Mouse (Mus musculus): ENCODE measurements around the gene Ttc4.
A peak's percentile ranks its signal among the peaks of the same experiment; 100 is the strongest.

Gene Ttc4

GRCm38 (mm10) chr4:106678442-106679118 lies at the start of gene Ttc4:
Gene Ttc4 (minus strand): TSS chr4:106678944.
- peak; percentile 92 for DNase-seq (ENCODE audit: low spot score)

- DNase-seq (ENCODE audit: low spot score), result no peak
Observed at GRCm38 (mm10) chr4:106720631-106721030, 41.9 kb upstream of the Ttc4 start.

- no peak for DNase-seq (ENCODE audit: low spot score)
Observed at GRCm38 (mm10) chr4:106713622-106714021, 34.9 kb upstream of the Ttc4 start.

DNA sequence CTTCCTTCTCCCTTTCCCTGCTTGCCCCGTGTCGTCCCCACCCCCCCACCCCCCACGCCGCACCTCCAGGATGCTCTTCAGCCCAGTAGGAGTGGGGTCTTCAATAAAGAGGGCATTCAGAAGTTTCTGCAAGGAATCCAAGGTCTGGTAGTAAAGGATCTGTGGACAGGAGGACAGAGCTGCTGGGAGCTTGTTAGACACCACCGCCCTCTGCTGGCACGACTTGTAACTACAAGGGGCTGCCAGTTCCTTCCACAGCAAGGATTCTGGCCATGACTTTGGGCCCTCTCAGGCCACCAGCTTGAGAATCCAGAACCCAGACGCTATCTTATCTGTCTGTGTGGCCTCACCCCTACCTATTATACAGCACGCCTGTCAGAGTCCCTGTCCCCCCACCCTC lies 29.7 kb upstream of the Ttc4 start:
- DNase-seq (ENCODE audit: low spot score), result peak; percentile 86

DNA sequence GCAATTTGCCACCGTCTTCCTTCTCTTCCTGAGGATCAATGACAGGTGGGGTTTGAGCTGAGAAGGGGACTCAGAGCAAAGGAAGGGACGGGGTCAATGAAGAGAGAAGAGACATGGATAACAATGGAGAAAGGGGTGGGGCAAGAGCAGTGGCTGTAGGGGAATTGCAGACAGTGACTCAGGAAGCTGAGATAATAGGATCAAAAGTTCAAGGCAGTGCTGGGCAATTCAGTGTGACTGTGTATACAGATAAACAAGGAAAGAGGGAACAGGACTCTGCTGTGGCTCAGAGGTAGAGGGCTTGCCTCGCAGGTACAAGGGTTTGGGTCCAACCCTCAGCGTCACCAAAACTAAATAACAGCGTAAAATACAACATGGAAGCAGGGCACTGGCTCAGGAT lies 29.2 kb upstream of the Ttc4 start:
- DNase-seq (ENCODE audit: low spot score), result no peak

DNA sequence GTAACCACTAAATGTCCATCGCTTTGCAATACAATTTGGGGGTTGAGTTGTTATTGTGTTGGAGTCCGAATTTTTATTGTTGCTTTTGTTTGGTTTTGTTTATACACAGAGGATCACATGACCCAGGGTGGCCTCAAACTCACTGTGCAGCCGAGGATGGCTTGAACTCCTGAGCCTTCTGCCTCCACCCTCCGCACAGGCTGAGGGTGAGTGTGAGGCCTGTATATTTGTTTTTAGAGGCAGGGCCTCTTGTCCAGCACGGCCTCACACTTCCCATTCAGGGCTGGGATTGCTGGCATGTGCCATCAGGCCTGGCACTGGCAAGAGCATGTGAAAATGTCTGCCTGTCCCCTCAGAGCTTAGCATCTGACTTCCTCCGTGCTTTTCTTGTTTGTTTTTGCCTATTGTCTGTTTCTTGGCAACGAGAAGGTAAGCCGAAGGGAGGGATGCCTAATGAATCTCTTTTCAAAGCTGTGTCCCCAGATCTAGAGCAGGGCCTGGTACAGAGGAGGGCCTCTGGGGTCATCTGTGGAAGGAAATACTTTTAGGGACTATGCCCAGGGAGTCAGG lies 26.4 kb upstream of the Ttc4 start:
- no peak for DNase-seq (ENCODE audit: low spot score)

DNA sequence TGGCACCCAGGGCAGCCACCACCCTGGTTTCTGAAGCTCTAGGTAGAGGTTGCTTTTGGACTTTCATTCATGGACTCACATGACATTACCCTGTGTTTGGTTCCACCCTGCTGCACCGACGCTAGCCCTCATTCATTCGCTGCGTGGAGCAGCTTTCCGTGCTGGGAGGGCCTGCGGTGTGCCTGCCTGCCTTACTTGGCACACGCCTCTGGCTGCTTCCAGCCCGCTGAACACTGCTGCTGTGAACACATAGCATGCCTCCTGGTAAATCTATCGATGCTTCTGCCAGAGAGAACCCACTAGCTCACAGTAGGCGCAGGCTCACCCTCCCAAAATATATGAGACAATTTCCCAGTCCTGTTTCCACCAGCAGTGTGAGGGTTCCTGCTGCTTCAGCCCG lies 25.7 kb upstream of the Ttc4 start:
- no peak for DNase-seq (ENCODE audit: low spot score)

DNA sequence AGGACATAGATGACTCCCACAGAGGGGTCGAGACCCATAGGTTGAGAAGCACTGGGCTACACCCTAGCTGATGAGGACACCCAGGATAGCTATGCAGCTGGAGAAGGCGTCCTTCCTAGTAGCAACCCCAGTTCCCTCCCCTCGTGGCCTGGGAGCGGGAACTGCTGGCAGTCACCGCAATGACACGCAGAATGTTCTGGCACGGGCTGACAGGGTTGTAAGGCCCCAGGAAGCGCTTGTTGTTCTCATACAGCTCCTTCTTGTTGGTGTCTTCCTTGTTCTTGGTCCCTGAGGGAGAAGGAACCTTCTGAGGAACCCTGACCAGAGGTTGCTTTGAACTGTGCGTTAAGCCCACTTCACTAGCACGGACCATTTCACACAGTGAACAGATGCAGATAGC lies 25.2 kb upstream of the Ttc4 start:
- DNase-seq (ENCODE audit: low spot score), result no peak

- no peak for DNase-seq (ENCODE audit: low spot score)
Observed at GRCm38 (mm10) chr4:106700798-106701197, 22.1 kb upstream of the Ttc4 start.

DNA sequence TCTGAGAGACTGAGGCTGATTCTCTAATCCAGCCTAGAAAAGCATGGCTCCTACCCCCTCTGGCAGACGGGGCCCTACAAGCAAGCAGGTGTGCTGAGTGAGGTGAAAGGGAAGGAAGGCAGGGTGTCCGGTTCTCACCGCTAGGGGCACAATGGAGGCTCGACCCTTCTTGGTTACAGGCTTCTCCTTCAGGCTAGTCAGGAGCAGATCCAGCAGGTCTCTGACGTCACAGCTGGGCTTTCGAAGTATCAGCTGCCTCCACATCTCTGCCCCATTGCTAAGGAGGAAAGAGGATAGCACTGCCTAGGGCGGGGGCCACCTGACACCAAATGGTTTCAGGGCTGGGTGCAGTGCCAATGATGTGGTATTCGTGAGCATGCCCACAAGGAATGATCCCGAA lies 21.2 kb upstream of the Ttc4 start:
- peak; percentile 33 for DNase-seq (ENCODE audit: low spot score)

DNA sequence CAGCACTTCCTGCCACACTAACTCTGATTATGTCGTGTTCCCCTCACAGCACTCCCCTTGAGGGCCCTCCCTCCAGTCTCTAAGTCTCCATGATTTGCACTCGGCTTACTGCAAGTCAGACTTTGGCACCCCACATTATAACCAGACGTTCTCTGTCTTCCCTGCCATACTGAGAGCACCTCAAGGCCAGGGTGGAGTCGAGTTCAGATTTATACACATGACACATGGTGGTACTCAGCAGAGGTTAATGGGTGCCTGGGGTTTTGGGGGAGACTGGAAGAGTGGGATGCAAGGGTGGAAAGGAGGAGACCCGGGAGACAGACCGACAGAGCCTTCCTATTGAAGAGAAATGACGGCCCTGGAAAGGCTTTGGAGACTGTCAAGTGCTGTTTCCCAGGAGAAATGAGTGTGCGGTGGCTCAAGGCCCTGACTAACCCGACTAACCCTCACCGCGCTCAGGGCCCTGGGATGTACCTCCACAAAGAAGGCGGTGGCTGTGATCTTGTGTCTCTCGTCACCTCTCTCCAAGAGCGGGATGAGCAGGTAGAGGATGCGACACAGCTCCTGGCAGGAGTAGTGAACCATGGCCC lies 15.2 kb upstream of the Ttc4 start:
- no peak for DNase-seq (ENCODE audit: low spot score)

GRCm38 (mm10) chr4:106688636-106689296 lies 10.0 kb upstream of the Ttc4 start:
- DNase-seq (ENCODE audit: low spot score), result no peak

GRCm38 (mm10) chr4:106680955-106681354 lies 2.2 kb upstream of the Ttc4 start:
- no peak for DNase-seq (ENCODE audit: low spot score)

DNA sequence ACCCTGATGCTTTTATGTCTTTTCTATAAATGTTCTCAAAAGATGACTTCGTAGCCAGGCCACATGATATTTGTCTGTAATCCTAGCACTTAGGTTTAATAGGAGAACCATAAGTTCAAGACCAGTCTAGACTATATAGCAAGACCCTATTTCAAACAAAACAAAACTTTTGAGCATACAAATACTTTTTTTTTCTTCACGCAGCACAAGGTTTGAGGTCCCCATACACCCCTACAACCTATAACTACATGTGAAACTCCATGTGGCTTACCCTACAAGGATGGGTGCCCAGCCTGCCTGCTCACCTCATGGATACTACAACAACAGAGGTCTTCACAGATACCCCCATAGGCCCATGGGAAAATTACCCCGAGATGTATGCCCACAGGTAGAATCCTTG lies 408 bp upstream of the Ttc4 start:
- DNase-seq (ENCODE audit: low spot score), result no peak

DNA sequence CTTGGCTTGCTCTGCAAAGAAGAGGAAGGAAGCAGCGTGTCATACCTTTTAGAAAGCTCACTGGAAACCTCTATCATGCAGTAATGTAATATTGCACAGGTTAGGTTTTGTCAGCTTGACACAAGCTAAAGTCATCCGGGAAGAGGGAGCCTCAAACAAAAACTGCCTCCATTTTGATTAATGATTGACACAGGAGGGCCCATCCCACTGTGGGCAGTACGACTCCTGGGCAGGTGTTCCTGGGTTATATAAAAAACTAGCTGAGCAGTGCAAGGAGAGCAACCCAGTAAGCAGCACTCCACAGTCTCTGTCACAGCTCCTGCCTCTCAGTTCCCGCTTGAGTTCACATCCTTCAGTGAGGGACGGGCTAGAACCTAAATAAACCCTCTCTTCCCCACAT lies 2.0 kb downstream of the Ttc4 start:
- DNase-seq (ENCODE audit: low spot score), result no peak

GRCm38 (mm10) chr4:106666546-106666945 lies 12.2 kb downstream of the Ttc4 start:
- no peak for DNase-seq (ENCODE audit: low spot score)

- no peak for DNase-seq (ENCODE audit: low spot score)
Observed at GRCm38 (mm10) chr4:106665673-106666072, 13.1 kb downstream of the Ttc4 start.

DNA sequence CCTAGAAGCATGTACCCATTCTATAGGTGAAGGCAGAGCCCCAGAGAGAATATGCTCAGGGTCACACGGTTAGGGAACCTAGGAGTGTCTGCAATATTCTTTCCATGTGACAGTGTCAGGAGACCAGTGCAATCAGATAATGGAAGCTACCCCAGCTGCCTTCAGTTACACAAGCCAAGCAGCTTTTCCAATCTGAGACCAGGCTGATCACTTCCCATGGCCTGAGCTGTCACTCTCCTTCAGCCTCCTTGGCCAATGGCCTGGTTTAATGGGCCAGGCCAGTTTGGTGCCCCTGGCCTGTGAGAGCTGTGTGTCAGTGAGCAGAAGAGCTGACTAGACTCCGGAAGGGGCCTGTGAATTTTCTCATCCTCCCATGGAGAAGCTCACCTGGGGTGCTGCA lies 13.5 kb downstream of the Ttc4 start:
- DNase-seq (ENCODE audit: low spot score), result no peak

GRCm38 (mm10) chr4:106664697-106665096 lies 14.0 kb downstream of the Ttc4 start:
- no peak for DNase-seq (ENCODE audit: low spot score)

GRCm38 (mm10) chr4:106663956-106664470 lies 14.7 kb downstream of the Ttc4 start:
- no peak for DNase-seq (ENCODE audit: low spot score)

DNA sequence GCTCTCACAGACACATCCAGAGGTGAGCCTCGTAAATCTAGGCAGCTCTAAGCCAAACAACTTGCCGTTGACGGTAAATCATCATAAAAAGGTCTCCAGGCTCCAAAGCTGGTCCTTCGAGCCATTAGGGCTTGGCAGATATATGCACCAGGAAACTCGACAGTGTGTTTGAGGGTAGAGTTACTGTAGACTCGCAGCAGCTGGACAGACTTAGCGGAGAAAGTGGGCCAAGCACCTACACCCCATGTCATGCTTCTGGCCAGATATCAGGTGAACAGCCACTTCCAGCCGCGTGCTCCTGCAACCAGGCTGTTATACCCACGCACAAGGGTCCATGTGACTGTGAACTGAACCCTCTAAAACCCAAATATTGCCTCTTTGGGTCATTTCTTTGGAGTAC lies 23.1 kb downstream of the Ttc4 start:
- DNase-seq (ENCODE audit: low spot score), result no peak

GRCm38 (mm10) chr4:106653051-106653450 lies 25.7 kb downstream of the Ttc4 start:
- no peak for DNase-seq (ENCODE audit: low spot score)

GRCm38 (mm10) chr4:106652546-106652945 lies 26.2 kb downstream of the Ttc4 start:
- DNase-seq (ENCODE audit: low spot score), result no peak

Measured in urinary bladder, postnatal 14 days (tissue).